Mouse (Mus musculus) monocyte, adult 5-6 weeks (primary cell): ENCODE measurements around the gene Trub1. TPM values are rescaled to one million over a fixed set of nuclear protein-coding genes. Genes with fewer than 3 reads are reported as not detected.

ENCODE experiments used
- ATAC-seq: fragments of 153-309, 156-312 bp; replicated peaks from 2 replicates; pipeline ENCODE4 v1.8.0; 2017; ENCODE audit warnings: mild to moderate bottlenecking; ENCODE audit not compliant: low TSS enrichment, insufficient number of reproducible peaks, severe bottlenecking, poor library complexity, low FRiP score
- total RNA-seq: library from RNA; stranded (forward); fragments of 200-1000, 200-491, 200-594 nt; gene quantifications from 3 replicates; pipeline ENCODE4 v1.2.3, GENCODE M21; 2017

Gene Trub1
- 1.6 to 6.9 TPM (median 2.0 TPM) in 3 replicates for total RNA-seq

- ATAC-seq = peak; percentile 97
Observed at GRCm38 (mm10) chr19:57452492-57453217, at the start of gene Trub1. TSS of gene Trub1 (plus strand) at chr19:57452912.

GRCm38 (mm10) chr19:57403700-57404501 lies 48.8 kb upstream of the Trub1 start:
- peak; percentile 62; the same call in 1 of the 2 replicates for ATAC-seq

GRCm38 (mm10) chr19:57404502-57404848 lies 48.2 kb upstream of the Trub1 start:
- no peak for ATAC-seq

- ATAC-seq = no peak
Observed at GRCm38 (mm10) chr19:57407947-57408346, 44.8 kb upstream of the Trub1 start.

- ATAC-seq = 0 out of 2 replicates have a peak, but pooled peaks have one; percentile 13
Observed at GRCm38 (mm10) chr19:57411375-57412196, 41.1 kb upstream of the Trub1 start.

GRCm38 (mm10) chr19:57413170-57413569 lies 39.5 kb upstream of the Trub1 start:
- no peak for ATAC-seq

- no peak for ATAC-seq
Observed at GRCm38 (mm10) chr19:57413918-57414317, 38.8 kb upstream of the Trub1 start.

- ATAC-seq = no peak
Observed at GRCm38 (mm10) chr19:57415031-57415807, 37.5 kb upstream of the Trub1 start.

GRCm38 (mm10) chr19:57417800-57418580 lies 34.7 kb upstream of the Trub1 start:
- no peak for ATAC-seq

- no peak for ATAC-seq
Observed at GRCm38 (mm10) chr19:57423402-57423801, 29.3 kb upstream of the Trub1 start.

GRCm38 (mm10) chr19:57425296-57425695 lies 27.4 kb upstream of the Trub1 start:
- ATAC-seq = no peak

- no peak for ATAC-seq
Observed at GRCm38 (mm10) chr19:57426841-57427240, 25.9 kb upstream of the Trub1 start.

GRCm38 (mm10) chr19:57427756-57428438 lies 24.8 kb upstream of the Trub1 start:
- ATAC-seq = no peak

GRCm38 (mm10) chr19:57428641-57429040 lies 24.1 kb upstream of the Trub1 start:
- ATAC-seq = no peak

GRCm38 (mm10) chr19:57429926-57430325 lies 22.8 kb upstream of the Trub1 start:
- no peak for ATAC-seq

GRCm38 (mm10) chr19:57431476-57431875 lies 21.2 kb upstream of the Trub1 start:
- ATAC-seq = no peak

- ATAC-seq = no peak
Observed at GRCm38 (mm10) chr19:57434024-57434423, 18.7 kb upstream of the Trub1 start.
